Mouse (Mus musculus): ENCODE measurements at regions not wholly inside any gene's neighbourhood (a gene's known extent, or its start where the extent isn't known, plus 50 kb on each side); places are given as distances from the start of the nearest gene placed in this dataset.

DNA sequence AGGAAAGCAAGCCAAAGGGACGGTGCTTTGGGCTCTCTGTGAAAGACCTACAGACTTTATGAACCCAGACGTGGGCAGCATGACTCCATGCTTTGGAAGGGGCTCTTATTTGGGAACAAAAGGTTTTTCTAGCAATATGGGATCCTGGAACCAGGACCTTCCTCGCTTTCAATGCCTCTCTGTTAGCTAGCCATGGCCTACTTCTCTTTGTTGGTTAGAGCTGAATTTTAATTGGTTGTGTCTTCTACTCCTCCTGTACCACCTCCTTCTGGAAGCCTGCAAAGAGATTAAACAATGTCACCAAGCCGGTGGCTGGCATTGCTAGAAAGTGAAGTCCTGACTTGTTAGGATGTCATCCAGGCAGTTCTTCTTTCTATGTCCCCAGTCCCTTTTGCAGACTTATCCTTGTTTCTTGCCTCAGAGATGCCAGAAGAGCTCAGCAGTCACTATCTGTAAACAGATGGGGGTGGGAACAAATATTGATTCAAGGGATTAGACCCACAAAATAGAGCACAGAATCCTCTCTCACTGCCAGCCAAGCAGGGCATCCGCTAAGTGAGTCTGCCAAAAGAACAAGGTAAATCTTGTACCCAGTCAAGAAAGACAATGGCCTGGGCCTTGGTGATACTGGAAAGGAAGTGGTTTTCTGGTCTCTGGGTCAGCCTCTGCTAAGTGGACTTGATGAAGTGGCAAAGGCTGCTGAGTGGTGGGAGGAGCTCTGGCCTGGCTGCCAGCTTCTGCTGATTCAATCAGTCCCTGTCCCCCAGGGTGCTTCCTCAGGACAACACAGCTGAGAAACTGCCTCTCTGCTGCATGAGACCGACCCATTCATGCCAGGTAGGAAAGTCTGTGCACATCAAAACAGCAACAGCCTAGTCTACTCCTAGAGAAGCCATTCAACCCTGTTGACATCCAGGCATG is 244.7 kb upstream of the Tenm4 start:
- Histone ChIP-seq H3K4me3 (ENCODE audit: low read depth, low read length) (no peak overlapping the region), H3K27me3 (ENCODE audit: control insufficient read depth, insufficient read depth, low read length) (no peaks in the 10 kb centered on the region), H3K9ac (ENCODE audit: low read depth, low read length) (no peak overlapping the region), H3K4me2 (replicated peaks; ENCODE audit: low read depth, low read length) (no peak overlapping the region), H3K36me3 (ENCODE audit: control insufficient read depth, insufficient read depth, low read length) (no peaks in the 10 kb centered on the region), H3K27ac (ENCODE audit: low read depth, low read length) (no peak overlapping the region), H3K9me3 (ENCODE audit: control insufficient read depth, low read length) (no peaks in the 10 kb centered on the region), H3K4me1 (replicated peaks; ENCODE audit: control insufficient read depth, insufficient read depth, low read length) (no peaks in the 10 kb centered on the region)
- 65% methylated on average over 6 of the region's 6 CpGs for WGBS
- ATAC-seq (ENCODE audit: low FRiP score) (no peak), DNase-seq (ENCODE audit: low spot score) (no peak)

DNA sequence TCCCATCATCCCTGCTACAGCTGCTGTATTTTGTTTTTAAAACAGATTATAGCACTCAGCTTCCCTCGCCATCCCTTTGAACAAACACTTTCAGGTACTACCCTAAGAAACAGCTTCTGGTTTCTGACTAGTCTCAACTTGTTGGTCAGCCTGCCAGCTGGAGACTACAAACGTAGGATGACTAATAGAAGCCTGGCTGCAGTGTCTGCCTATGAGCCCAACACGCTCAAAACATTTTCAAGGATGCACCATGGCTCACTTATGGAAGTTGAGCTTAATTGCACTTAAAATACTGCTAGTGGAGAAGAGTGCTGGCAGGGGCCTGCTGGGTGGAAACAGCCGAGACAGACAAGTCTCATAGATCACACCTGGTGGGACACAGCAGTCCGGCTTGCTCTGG is 234.4 kb upstream of the Tenm4 start:
- Histone ChIP-seq H3K36me3 (ENCODE audit: control insufficient read depth, insufficient read depth, low read length) (no peaks in the 10 kb centered on the region), H3K4me2 (replicated peaks; ENCODE audit: low read depth, low read length) (no peak overlapping the region), H3K4me3 (ENCODE audit: low read depth, low read length) (no peak overlapping the region), H3K9me3 (ENCODE audit: control insufficient read depth, low read length) (no peaks in the 10 kb centered on the region), H3K27me3 (ENCODE audit: control insufficient read depth, insufficient read depth, low read length) (no peaks in the 10 kb centered on the region), H3K27ac (ENCODE audit: low read depth, low read length) (no peak overlapping the region), H3K4me1 (replicated peaks; ENCODE audit: control insufficient read depth, insufficient read depth, low read length) (no peaks in the 10 kb centered on the region; the same call in 1 of the 2 replicates), H3K9ac (ENCODE audit: low read depth, low read length) (no peak overlapping the region)
- 80% methylated on average over 5 of the region's 5 CpGs for WGBS
- no peak for DNase-seq (ENCODE audit: low spot score)
- no peak for ATAC-seq (ENCODE audit: low FRiP score)

DNA sequence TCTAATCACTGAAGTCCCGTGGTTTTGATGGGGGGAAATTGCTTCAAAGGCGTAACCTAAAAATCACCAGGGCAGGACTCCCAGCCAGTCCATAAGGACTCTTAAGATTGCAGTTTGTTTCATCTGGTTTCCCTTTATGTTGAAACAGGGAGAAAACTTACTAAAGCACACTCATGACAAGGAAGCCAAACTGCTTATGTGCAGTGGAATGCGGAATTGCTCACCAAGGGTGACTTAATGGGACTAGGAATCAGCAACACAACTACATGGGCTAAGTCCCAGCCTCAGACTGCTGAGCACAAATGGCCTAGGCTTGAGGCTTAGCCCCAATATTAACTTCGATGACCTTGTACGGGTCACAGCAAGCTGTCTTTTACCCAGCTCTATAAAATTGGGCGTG is 227.6 kb upstream of the Tenm4 start:
- H3K36me3 ChIP-seq (ENCODE audit: control insufficient read depth, insufficient read depth, low read length) = no peaks in the 10 kb centered on the region
- no peaks in the 10 kb centered on the region for H3K4me1 ChIP-seq (replicated peaks; ENCODE audit: control insufficient read depth, insufficient read depth, low read length)
- H3K4me3 ChIP-seq (ENCODE audit: low read depth, low read length) = no peak overlapping the region
- WGBS = 91% methylated on average over 6 of the region's 6 CpGs
- H3K4me2 ChIP-seq (replicated peaks; ENCODE audit: low read depth, low read length) = no peak overlapping the region
- no peak overlapping the region for H3K9ac ChIP-seq (ENCODE audit: low read depth, low read length)
- ATAC-seq (ENCODE audit: low FRiP score) (no peak), DNase-seq (ENCODE audit: low spot score) (no peak)
- no peaks in the 10 kb centered on the region for H3K27me3 ChIP-seq (ENCODE audit: control insufficient read depth, insufficient read depth, low read length)
- H3K9me3 ChIP-seq (ENCODE audit: control insufficient read depth, low read length) = no peaks in the 10 kb centered on the region
- H3K27ac ChIP-seq (ENCODE audit: low read depth, low read length) = no peak overlapping the region

DNA sequence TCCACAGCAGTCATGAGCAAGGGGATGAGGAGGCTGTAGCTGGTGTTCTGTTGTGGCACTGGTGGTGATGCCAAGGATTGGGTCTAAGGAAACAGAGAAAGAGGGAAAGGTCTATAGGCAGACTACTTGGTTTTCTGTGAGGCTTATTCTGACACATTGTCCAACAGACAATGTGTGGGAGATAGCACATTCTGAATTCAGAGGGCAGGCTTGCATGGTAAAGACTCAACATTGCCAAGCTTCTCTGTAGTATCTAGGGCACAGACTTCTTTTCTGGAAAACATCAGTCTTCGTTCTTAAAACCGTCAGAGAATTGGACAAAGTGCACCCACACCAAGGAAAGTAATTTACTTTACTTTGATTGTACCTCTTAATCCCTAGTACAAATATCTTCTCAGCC is 218.7 kb upstream of the Tenm4 start:
- DNase-seq (ENCODE audit: low spot score) (no peak), ATAC-seq (ENCODE audit: low FRiP score) (no peak)
- Histone ChIP-seq H3K4me2 (replicated peaks; ENCODE audit: low read depth, low read length) (no peak overlapping the region), H3K27me3 (ENCODE audit: control insufficient read depth, insufficient read depth, low read length) (no peaks in the 10 kb centered on the region), H3K36me3 (ENCODE audit: control insufficient read depth, insufficient read depth, low read length) (no peaks in the 10 kb centered on the region), H3K4me3 (ENCODE audit: low read depth, low read length) (no peak overlapping the region), H3K4me1 (replicated peaks; ENCODE audit: control insufficient read depth, insufficient read depth, low read length) (no peaks in the 10 kb centered on the region), H3K9ac (ENCODE audit: low read depth, low read length) (no peak overlapping the region), H3K27ac (ENCODE audit: low read depth, low read length) (no peak overlapping the region), H3K9me3 (ENCODE audit: control insufficient read depth, low read length) (no peaks in the 10 kb centered on the region)
- WGBS = 99% methylated on average over 2 of the region's 2 CpGs

DNA sequence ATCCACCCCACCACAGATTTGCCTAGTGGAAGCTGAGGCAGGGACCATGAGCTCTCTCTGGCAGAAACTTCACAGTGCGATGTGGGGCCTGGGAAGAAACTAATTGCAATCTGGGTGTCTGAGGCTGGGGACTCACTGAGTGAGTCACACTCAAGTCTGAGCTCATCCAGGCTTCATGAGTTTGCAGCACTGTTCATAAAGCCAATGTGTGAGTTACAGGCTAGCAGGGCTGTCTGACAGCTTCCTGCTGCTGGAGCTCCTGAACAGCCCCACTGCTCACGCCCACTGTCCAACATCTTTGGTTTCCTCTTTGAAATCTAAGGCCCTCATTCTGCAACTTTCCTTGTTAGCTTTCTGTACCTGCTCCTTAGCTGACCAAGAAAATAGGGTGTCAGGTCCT is 216.5 kb upstream of the Tenm4 start:
- DNase-seq (ENCODE audit: low spot score) (no peak), ATAC-seq (ENCODE audit: low FRiP score) (no peak)
- no peaks in the 10 kb centered on the region for H3K4me1 ChIP-seq (replicated peaks; ENCODE audit: control insufficient read depth, insufficient read depth, low read length)
- no peaks in the 10 kb centered on the region for H3K36me3 ChIP-seq (ENCODE audit: control insufficient read depth, insufficient read depth, low read length)
- 92% methylated on average over 2 of the region's 2 CpGs for WGBS
- no peak overlapping the region for H3K27ac ChIP-seq (ENCODE audit: low read depth, low read length)
- H3K27me3 ChIP-seq (ENCODE audit: control insufficient read depth, insufficient read depth, low read length) = no peaks in the 10 kb centered on the region
- no peaks in the 10 kb centered on the region for H3K9me3 ChIP-seq (ENCODE audit: control insufficient read depth, low read length)
- H3K9ac ChIP-seq (ENCODE audit: low read depth, low read length) = no peak overlapping the region
- no peak overlapping the region for H3K4me3 ChIP-seq (ENCODE audit: low read depth, low read length)
- no peak overlapping the region for H3K4me2 ChIP-seq (replicated peaks; ENCODE audit: low read depth, low read length)

DNA sequence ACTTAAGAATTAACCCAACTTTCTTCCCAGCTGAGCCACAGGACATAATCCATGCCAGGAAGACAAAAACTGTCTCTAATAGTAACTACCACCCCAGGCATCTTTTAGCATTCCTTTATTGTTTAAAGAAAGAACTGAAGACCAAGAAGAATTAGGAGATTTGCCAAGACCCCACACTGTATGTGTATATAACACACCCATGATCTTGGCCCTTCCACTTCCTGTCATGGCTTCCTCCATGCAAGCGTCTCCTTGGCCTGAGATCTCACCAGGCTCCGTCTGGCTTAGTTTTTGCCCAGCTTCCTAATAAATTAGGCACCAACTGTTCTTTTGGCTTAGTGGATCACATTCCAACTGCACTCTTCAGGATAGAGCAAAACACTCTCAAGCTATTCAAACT is 215.9 kb upstream of the Tenm4 start:
- no peak overlapping the region for H3K9ac ChIP-seq (ENCODE audit: low read depth, low read length)
- ATAC-seq (ENCODE audit: low FRiP score) (no peak), DNase-seq (ENCODE audit: low spot score) (no peak)
- no peaks in the 10 kb centered on the region for H3K36me3 ChIP-seq (ENCODE audit: control insufficient read depth, insufficient read depth, low read length)
- H3K27me3 ChIP-seq (ENCODE audit: control insufficient read depth, insufficient read depth, low read length) = no peaks in the 10 kb centered on the region
- WGBS = 85% methylated on average over 2 of the region's 2 CpGs
- H3K9me3 ChIP-seq (ENCODE audit: control insufficient read depth, low read length) = no peaks in the 10 kb centered on the region
- H3K4me1 ChIP-seq (replicated peaks; ENCODE audit: control insufficient read depth, insufficient read depth, low read length) = no peaks in the 10 kb centered on the region
- no peak overlapping the region for H3K27ac ChIP-seq (ENCODE audit: low read depth, low read length)
- H3K4me3 ChIP-seq (ENCODE audit: low read depth, low read length) = no peak overlapping the region
- no peak overlapping the region for H3K4me2 ChIP-seq (replicated peaks; ENCODE audit: low read depth, low read length)

DNA sequence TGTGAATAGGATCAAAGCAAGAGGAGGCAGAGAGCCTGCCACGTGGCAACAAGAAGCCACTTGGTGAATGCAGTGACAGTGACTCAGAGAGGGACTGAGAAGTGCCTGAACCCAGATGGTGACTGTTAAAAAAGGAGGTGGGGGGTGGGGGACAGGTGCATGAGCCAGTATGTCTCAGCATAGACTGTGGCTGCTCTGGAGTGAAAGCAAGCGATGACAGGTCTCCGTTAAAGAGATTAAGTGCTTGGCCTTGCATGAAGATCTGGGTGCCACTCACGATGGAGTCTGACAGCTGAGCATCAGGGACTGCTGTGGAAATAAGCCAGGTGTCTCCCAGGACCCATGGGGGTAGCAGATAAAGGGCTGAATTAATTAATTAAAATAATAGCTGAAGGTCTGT is 212.0 kb upstream of the Tenm4 start:
- H3K36me3 ChIP-seq (ENCODE audit: control insufficient read depth, insufficient read depth, low read length) = no peaks in the 10 kb centered on the region
- H3K4me1 ChIP-seq (replicated peaks; ENCODE audit: control insufficient read depth, insufficient read depth, low read length) = no peaks in the 10 kb centered on the region
- H3K9ac ChIP-seq (ENCODE audit: low read depth, low read length) = no peak overlapping the region
- H3K9me3 ChIP-seq (ENCODE audit: control insufficient read depth, low read length) = no peaks in the 10 kb centered on the region
- no peaks in the 10 kb centered on the region for H3K27me3 ChIP-seq (ENCODE audit: control insufficient read depth, insufficient read depth, low read length)
- ATAC-seq (ENCODE audit: low FRiP score) (peak; percentile 60; the same call in 1 of the 2 replicates), DNase-seq (ENCODE audit: low spot score) (peak; percentile 4)
- H3K4me3 ChIP-seq (ENCODE audit: low read depth, low read length) = no peak overlapping the region
- no peak overlapping the region for H3K27ac ChIP-seq (ENCODE audit: low read depth, low read length)
- no peak overlapping the region for H3K4me2 ChIP-seq (replicated peaks; ENCODE audit: low read depth, low read length)
- WGBS = 66% methylated on average over 4 of the region's 4 CpGs

DNA sequence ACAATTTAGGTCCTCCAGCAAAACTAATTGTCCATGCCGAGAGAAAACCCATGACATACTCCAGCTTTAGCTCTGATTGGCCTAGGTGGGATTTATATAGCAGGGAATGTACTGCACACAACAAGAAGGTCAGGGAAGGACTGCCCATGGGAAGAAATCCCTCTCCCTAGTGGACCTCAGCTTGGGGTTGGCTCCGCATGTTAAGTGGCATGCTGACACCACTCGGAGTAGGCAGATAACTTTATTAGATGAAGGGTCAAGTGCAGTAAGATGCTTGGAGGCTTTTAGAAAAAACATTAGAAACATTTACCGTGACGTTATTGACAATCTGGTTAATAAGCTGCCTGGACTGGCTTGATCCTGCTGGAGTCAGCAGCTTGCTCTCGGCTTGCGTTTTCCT is 199.2 kb upstream of the Tenm4 start:
- 87% methylated on average over 7 of the region's 7 CpGs for WGBS
- no peak overlapping the region for H3K9ac ChIP-seq (ENCODE audit: low read depth, low read length)
- no peak for DNase-seq (ENCODE audit: low spot score)
- H3K27ac ChIP-seq (ENCODE audit: low read depth, low read length) = no peak overlapping the region
- H3K4me2 ChIP-seq (replicated peaks; ENCODE audit: low read depth, low read length) = no peak overlapping the region
- H3K36me3 ChIP-seq (ENCODE audit: control insufficient read depth, insufficient read depth, low read length) = no peaks in the 10 kb centered on the region
- no peaks in the 10 kb centered on the region for H3K4me1 ChIP-seq (replicated peaks; ENCODE audit: control insufficient read depth, insufficient read depth, low read length)
- H3K9me3 ChIP-seq (ENCODE audit: control insufficient read depth, low read length) = no peaks in the 10 kb centered on the region
- no peak for ATAC-seq (ENCODE audit: low FRiP score)
- no peaks in the 10 kb centered on the region for H3K27me3 ChIP-seq (ENCODE audit: control insufficient read depth, insufficient read depth, low read length)
- no peak overlapping the region for H3K4me3 ChIP-seq (ENCODE audit: low read depth, low read length)

DNA sequence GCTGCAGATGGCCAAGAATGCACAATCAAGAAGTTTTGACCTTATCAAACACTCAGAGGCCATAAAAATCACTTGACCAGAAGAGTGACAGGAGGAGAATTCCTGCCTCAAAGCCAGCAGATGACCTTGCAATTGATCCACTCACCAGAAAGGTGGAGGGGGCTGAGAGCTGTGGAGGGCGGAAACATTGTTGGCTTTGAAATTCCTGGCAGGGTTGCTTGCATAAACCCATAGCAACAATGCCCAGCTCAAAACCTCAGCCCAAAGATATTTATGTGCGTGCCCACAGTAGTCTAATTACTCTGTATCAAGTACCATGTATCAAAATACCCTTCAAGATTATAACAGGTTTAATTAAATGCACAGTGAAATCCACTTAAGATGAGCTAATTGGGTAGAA is 197.0 kb upstream of the Tenm4 start:
- DNase-seq (ENCODE audit: low spot score) = no peak

More for the DNA sequence above, 197.0 kb upstream of the Tenm4 start:
- H3K27ac ChIP-seq (ENCODE audit: low read depth, low read length) = no peak overlapping the region
- no peaks in the 10 kb centered on the region for H3K27me3 ChIP-seq (ENCODE audit: control insufficient read depth, insufficient read depth, low read length)
- H3K4me3 ChIP-seq (ENCODE audit: low read depth, low read length) = no peak overlapping the region
- no peaks in the 10 kb centered on the region for H3K36me3 ChIP-seq (ENCODE audit: control insufficient read depth, insufficient read depth, low read length)
- ATAC-seq (ENCODE audit: low FRiP score) = no peak
- no peaks in the 10 kb centered on the region for H3K9me3 ChIP-seq (ENCODE audit: control insufficient read depth, low read length)
- H3K4me1 ChIP-seq (replicated peaks; ENCODE audit: control insufficient read depth, insufficient read depth, low read length) = no peaks in the 10 kb centered on the region
- no peak overlapping the region for H3K9ac ChIP-seq (ENCODE audit: low read depth, low read length)
- 65% methylated on average over 2 of the region's 2 CpGs for WGBS
- no peak overlapping the region for H3K4me2 ChIP-seq (replicated peaks; ENCODE audit: low read depth, low read length)

Measured in hindbrain, embryonic 11.5 days (tissue).